Mouse (Mus musculus) liver, postnatal 0 days (tissue): ENCODE results near the gene Fam117a.
A peak's percentile ranks its signal among the peaks of the same experiment; 100 is the strongest.

Experiments used
- CTCF ChIP-seq: sonication (generic); IDR thresholded peaks from 2 replicates; pipeline ENCODE4 v1.5.1; 2016; ENCODE audit warnings: antibody characterized with exemption, low read depth
- EP300 ChIP-seq: IDR thresholded peaks from 2 replicates; pipeline ENCODE4 v1.6.1; 2016; ENCODE audit warnings: antibody characterized with exemption, low read depth, mild to moderate bottlenecking

DNA sequence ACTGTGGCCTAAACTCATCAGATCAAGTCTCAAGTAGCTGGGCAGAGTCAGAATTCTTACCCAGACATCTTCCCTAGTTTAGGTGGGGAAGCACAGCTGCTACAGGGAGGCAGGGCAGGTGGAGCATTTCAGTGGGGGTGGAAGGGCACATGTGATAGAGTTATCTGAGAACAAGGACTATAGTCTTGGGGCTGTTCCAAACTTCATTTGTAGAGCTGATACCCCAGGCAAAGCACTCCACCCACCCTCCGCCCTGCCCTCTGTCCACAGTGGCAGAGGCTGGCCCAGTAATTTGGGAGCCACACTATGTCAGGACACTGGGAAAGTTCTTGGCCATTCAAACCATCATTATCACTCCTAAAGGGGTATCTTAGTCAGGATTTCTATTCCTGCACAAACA is 16.8 kb upstream of the Fam117a start:
- no peak for TF ChIP-seq CTCF
- TF ChIP-seq EP300: peak; percentile 92
